Mouse (Mus musculus) kidney, adult 18-20 months (tissue): ENCODE measurements at regions not wholly inside any gene's neighbourhood (a gene's known extent, or its start where the extent isn't known, plus 50 kb on each side); places are given as distances from the start of the nearest gene placed in this dataset.

ENCODE experiments used
- DNase-seq: peaks from one replicate; pipeline ENCODE4 v3.0.0; 2021

DNA sequence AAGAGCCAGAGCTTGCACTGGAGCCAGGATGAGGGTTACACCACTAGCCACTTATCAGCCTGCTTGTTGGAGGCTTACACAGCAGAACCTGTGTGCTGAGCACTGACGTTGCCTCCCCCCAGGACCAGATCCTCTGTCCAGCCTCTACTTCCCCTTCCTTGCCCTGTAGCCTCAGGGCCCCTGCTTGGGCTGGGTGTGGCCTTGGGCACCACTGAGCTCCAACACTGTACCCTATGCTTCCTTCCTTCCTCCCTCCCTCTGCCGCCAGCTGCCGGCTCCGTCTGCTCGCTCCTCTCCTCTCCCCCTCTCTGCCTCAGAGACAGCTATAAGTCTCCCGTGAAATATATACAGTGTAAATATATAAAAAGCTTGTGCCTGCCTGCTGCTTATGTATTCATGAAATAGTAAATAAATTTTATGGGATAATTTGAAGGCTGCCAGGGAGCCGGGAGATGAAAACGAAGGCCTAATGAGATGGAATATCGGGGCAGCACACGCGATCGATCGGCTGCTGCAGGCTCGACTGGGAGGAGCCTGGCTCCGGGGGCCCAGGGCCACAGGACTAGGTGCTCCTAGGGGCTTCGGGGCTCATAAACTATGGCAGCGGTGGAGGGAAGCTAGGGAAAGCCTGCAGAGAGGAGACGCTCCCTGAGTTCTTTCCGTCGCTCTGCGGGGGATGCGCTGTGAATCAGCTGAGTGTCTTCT is 135.6 kb downstream of the Rbm19 start:
- DNase-seq, result no peak

DNA sequence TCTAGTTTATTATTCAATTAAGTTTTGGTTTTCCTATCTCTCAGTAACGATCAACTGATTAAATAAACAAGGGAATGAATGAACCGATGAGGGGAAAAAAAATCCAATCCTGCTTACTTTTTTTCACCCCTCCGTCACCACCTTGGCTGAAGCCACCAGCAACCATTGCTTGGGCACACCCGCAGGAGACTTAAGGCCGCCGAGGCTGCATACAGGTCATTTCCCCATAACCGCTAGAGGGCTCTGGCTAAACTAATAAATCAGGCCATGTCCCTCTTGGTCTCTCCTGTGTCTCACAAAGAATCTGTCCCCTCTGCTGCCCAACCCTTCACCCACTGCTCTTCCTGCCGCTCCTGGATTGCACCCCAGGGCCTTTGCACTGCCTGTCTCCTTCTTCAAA is 136.3 kb downstream of the Rbm19 start:
- DNase-seq, result peak; percentile 18

DNA sequence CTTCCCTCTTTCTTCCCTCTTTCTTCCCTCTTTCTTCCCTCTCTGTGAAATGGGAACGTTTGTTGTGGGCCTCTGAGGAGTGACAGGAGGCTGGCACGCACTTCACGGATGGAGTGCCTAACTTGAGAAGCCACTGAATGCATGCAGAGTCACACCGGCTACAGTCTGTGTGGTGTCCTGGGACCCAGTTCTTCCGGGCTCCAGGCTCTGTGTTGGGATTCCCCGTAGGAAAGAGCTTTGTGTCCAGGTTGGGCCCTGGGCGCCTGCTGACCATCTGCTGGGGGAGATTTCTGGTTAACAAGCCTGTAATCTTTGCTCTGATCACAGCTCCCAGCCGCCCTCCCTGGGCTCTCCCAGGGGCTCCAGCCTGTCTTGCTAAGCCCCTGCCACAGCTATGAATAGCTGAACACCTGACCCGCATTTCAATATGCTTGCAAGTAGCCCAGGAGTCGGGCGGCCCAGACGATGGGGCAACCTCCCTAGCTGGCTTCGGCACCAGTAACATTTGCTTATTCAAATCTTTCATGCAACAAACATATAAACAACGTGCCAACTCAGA is 146.5 kb downstream of the Rbm19 start:
- no peak for DNase-seq

DNA sequence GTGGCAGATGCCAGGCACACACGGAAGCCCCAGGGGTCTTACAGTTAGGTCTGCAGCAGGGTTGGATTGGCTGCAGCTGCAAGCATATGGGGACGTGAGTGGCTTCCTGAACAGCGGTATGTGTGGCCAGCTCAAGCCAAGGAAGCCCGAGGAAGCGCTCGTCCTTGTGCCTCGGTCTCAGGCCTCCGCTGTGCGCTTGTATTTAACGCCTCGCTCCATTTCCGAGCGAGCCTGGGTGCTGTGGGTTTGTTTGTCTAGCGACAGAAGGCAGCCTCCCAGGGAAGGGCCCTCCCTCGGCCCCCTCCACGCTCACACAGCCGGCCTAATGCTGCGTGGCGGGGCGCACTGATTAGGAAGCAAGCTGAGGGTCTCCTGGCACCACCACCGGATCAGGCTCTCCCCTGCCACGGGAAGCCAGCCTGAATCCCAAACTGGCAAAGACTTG is 153.2 kb downstream of the Rbm19 start:
- no peak for DNase-seq

DNA sequence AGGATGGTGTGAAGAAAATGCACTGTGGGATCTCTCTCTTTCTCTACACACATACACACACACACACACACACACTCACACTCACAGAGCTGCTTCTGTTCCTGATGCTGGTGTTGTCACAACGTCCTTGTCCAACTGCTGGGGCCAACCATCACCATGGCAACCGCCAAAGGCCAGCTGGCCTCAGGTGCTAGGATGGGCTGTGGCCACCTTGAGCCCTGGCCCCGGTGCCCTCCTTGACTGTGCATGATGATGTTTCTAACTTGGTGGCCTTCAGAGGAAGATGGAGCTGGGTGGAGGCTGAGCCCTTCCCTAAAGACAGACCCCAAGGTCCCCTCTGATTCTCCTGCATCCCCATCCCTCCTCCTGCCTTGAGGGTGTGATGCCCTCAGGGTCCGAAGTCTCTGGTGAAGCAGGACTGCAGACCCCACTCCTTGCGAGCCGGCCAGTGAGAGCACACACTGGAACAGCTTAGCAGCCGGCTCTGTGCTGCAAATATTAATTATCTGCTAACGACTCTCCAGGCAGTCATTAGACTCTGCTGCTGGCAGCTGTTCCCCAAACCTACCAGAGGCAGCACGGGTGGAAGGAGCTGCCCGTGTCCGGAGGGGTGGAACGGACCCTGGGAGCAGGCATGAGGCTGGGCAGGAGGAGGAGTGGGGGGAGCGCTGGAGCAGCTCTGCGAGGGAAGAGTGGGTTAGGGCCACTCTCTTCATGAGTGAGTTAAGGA is 154.8 kb downstream of the Rbm19 start:
- DNase-seq, result no peak

GRCm38 (mm10) chr5:120276229-120276628 is 155.3 kb upstream of the Lhx5 start:
- peak; percentile 4 for DNase-seq

- DNase-seq, result no peak
Observed at GRCm38 (mm10) chr5:120280321-120280720, 151.2 kb upstream of the Lhx5 start.

GRCm38 (mm10) chr5:120280991-120281602 is 150.4 kb upstream of the Lhx5 start:
- DNase-seq, result no peak

GRCm38 (mm10) chr5:120281840-120282565 is 149.5 kb upstream of the Lhx5 start:
- no peak for DNase-seq

- no peak for DNase-seq
Observed at GRCm38 (mm10) chr5:120284625-120285024, 146.9 kb upstream of the Lhx5 start.

GRCm38 (mm10) chr5:120285036-120285435 is 146.5 kb upstream of the Lhx5 start:
- no peak for DNase-seq

DNA sequence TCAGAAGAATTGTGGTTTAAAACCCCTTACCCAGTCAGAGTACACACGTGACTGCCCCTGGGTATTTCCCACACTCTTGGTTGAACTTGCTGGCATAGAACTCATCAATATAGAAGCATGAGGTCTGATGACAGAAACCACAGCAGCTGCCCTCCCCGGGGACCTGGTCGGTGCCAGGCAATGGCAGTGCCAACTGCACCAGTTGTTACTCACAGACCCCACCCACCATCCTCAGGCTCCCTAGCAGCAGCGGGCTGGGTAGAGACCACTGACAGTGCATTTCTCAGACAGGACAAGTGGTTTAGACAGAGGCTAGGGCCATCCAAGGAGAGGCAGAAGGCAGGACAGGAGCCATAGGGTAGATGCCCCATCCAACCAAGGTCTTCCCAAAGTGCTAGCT is 144.7 kb upstream of the Lhx5 start:
- DNase-seq, result no peak

DNA sequence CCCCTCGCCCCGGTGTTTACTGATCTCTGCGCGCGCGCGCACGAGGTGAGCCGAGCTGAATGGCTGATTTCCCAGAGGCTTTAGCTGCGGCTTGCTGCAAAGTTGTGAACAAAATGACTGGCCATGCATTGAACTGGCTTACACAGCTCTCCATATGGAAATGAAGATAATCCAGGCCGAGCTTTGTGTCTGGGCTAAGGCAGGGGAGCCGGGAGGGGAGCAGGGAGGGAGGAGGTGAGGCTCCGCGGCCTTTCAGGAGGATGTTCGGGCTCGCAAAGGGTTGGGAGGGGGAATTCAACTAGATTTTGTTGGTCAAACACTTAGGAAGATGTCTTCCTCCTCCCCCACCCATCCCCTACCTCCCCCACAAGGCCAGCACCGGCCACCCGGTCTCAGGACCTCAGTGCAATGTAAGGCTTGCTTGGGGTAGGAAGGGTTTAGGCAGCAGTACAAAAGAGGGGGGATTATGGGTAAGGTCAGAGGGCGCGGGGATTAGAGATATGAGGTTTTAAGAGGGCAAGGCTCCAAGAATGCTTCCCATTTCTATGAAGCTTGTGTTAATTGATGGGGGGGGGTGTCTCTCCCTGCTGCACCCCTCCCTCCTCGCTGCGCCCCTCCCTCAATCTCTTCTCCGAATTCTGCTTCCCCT is 143.3 kb upstream of the Lhx5 start:
- DNase-seq, result no peak

- no peak for DNase-seq
Observed at GRCm38 (mm10) chr5:120294526-120295078, 136.9 kb upstream of the Lhx5 start.

DNA sequence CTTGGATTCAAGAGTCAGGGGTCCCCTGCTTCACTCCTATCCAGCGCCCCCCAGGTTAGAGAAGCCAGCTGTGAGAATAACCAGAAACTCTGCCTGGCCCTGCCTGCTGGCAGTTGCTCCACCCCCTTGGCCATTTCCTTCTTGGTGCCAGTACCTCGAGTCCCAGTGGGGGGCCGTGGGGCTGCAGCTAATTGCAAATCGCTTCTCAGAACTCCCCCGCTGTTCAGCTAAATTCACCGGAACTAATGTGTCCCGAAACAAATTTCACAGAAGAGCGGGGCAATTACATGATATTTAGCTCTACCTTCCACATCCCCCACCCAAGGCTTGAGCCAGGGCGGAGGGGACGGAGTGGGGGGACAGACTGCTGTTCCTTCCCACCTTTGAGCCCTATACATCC is 134.3 kb upstream of the Lhx5 start:
- no peak for DNase-seq

DNA sequence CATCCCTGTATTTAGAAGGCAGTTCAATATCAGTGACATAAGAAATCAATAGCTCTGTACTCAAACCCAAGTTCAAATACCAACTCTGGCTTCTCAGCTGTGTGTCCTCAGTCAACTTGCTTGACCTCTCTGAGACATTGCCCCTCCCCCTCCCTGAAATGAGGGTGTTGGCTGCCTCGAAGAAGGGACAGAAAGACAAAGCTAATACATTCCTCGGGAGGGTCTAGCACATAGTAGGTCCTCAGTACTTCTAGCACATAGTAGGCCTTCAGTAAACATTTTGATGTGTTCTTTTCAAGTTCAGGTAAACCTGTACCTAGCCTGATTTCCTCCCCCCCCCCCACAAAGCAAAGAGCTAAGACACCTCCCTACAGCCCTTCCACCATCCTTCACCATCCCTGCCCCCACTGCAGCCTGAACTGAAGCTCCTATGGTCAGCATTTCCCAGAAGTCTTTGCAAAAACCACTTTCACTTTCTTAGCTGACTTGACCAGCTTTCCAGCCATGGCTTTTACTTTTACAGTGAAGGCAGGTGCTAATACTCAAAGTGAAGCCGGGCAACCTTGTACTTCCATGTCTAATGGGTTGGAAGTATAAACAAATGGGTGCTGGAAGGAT is 133.7 kb upstream of the Lhx5 start:
- DNase-seq, result no peak

GRCm38 (mm10) chr5:120301672-120302071 is 129.8 kb upstream of the Lhx5 start:
- DNase-seq, result no peak

GRCm38 (mm10) chr5:120302307-120302706 is 129.2 kb upstream of the Lhx5 start:
- DNase-seq, result no peak

DNA sequence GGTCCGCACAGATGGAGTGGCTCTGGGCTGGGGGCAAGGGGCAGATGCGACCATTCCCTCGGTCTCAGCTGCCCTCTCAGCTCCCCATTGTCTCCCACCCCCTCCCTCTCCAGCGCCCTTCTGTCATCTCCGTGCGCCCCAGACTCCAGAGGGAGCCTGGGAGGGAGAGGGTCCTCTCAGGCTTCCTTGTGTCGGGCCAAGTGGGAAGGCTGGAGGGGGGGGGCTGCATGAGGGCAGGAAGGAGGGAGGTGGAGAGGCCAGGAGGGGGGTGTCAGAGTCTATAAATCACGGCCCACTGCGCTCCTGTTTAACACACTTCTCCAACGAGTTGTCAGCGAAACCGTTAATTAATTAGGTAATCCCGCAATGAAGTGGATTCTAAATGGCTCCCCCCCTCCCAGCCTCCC is 127.2 kb upstream of the Lhx5 start:
- no peak for DNase-seq

GRCm38 (mm10) chr5:120312299-120312698 is 119.2 kb upstream of the Lhx5 start:
- no peak for DNase-seq

DNA sequence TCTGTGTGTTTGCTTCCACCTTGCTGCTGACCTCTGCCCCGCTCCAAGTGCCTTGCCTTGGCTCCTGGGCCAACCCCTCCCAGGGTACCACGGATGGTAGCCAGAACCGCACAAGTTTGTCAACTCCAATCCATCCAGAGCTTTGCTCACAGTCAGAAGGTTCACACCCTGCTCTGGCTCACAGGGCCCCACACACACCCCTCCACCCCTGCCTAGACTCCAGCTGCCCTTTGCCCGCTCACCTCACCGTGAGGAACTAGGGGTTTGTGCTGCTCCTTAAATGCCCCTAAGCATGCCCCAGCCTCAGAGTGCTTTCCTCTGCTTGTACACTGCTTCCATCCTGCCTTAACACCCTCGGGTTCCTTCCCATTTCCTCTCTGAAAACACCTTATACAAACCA is 117.5 kb upstream of the Lhx5 start:
- DNase-seq, result no peak

DNA sequence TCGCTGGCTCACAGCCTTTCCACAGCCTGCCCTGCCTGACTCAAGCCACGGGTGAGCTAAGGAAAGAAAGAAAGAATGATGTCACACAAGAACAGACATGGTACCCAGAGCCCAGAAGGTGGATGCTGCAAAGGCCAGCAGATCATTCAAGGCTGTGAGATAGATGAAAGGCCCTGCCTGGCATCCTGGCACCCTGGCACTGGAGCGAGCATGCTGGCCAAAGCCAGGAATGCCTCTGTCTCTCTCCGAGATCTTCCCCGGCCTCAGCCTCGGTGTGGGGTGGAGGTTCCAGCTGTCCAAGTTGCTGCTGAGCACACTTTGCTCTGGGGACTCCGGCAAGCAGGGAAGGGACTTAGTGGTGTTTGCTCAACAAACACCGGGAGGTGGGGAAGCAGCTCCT is 116.4 kb upstream of the Lhx5 start:
- no peak for DNase-seq
